Mouse (Mus musculus) olfactory bulb, adult 2 months (tissue): ENCODE results near the gene Adarb1.

Experiments
- CTCF ChIP-seq: fragments of 200-500 bp; IDR thresholded peaks from 2 replicates; pipeline ENCODE4 v1.5.1; 2012; ENCODE audit warnings: low read depth, mild to moderate bottlenecking, low read length, moderate library complexity; ENCODE audit not compliant: insufficient read depth
- POLR2A ChIP-seq: fragments of 200-500 bp; IDR thresholded peaks from 2 replicates; pipeline ENCODE4 v1.6.1; 2012; ENCODE audit warnings: mild to moderate bottlenecking, low read depth, low read length, moderate library complexity; ENCODE audit not compliant: insufficient read depth

DNA sequence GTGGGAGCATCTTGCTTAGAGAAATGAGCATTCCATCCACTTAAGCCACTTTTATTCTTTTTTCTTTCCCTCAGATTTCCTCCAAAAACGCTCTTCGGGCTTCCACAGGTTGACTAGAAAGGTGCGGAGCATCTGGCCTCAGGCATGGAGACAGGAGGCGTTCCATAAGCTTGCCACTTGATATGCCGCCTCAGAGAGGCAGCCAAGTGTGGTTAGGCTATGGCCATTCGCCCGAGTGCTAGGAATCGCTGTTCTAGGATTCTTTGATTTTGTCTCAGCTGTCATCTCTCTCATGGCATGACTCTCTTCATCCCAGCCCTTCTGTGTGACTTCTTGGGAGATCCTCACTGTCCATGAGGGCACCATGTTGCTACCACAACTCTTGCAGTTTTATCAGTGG is 43.1 kb upstream of the Adarb1 start:
- no peak for TF ChIP-seq CTCF
- no peak for TF ChIP-seq POLR2A
